Mouse (Mus musculus): ENCODE measurements around the gene Fam178b.

The Fam178b gene

GRCm38 (mm10) chr1:36524058-36524457, 158.9 kb downstream of the Fam178b start:
- no peak for DNase-seq (ENCODE audit: low spot score in 2 of 2)

- no peak for DNase-seq (ENCODE audit: low spot score in 2 of 2)
Measured at GRCm38 (mm10) chr1:36523332-36524013, 159.5 kb downstream of the Fam178b start.

GRCm38 (mm10) chr1:36522210-36522609, 160.8 kb downstream of the Fam178b start:
- DNase-seq (ENCODE audit: low spot score in 2 of 2) = no peak

GRCm38 (mm10) chr1:36519626-36520025, 163.4 kb downstream of the Fam178b start:
- no peak for DNase-seq (ENCODE audit: low spot score in 2 of 2)

- no peak for DNase-seq (ENCODE audit: low spot score in 2 of 2)
Measured at GRCm38 (mm10) chr1:36518259-36518658, 164.7 kb downstream of the Fam178b start.

- no peak for DNase-seq (ENCODE audit: low spot score in 2 of 2)
Measured at GRCm38 (mm10) chr1:36513718-36514117, 169.3 kb downstream of the Fam178b start.

- DNase-seq (ENCODE audit: low spot score in 2 of 2) = peak in 1 of 2 experiments; percentile 31
Measured at GRCm38 (mm10) chr1:36513310-36513709, 169.7 kb downstream of the Fam178b start.

- DNase-seq (ENCODE audit: low spot score in 2 of 2) = no peak
Measured at GRCm38 (mm10) chr1:36512966-36513280, 170.1 kb downstream of the Fam178b start.

Measured in left cerebral cortex, adult 9 months (tissue).